Mouse (Mus musculus) stomach, postnatal 0 days (tissue): Measurements from ENCODE around the gene Mettl7a1. TPM values are rescaled to one million over a fixed set of nuclear protein-coding genes. Genes with fewer than 3 reads are reported as not detected.

ENCODE experiments used
- ATAC-seq: fragments of 200-750 bp; cut with Nextera tagmentation; 2 replicates; pipeline ENCODE4 v1.8.0; 2017; ENCODE audit not compliant: low FRiP score, low TSS enrichment
- DNase-seq: peaks from one replicate; pipeline ENCODE4 v3.0.0-alpha.2; 2016; ENCODE audit warnings: low spot score
- H3K27ac ChIP-seq: fragments of 300-500 bp; sonication (generic); replicated peaks from 2 replicates; pipeline ENCODE4 v1.5.1; 2014; ENCODE audit warnings: mild to moderate bottlenecking, control low read depth
- H3K27me3 ChIP-seq: fragments of 300-500 bp; sonication (generic); 2 replicates; pipeline ENCODE4 v1.6.1; 2014; ENCODE audit warnings: low read length; ENCODE audit not compliant: control insufficient read depth, insufficient read depth
- H3K36me3 ChIP-seq: fragments of 300-500 bp; sonication (generic); 2 replicates; pipeline ENCODE4 v1.6.1; 2014; ENCODE audit warnings: low read length, mixed read lengths; ENCODE audit not compliant: control insufficient read depth, insufficient read depth
- H3K4me1 ChIP-seq: fragments of 300-500 bp; sonication (generic); replicated peaks from 2 replicates; pipeline ENCODE4 v1.6.1; 2014; ENCODE audit warnings: antibody characterized with exemption; ENCODE audit not compliant: control insufficient read depth, insufficient read depth
- H3K4me2 ChIP-seq: fragments of 300-500 bp; sonication (generic); replicated peaks from 2 replicates; pipeline ENCODE4 v1.6.1; 2014; ENCODE audit warnings: low read depth, mild to moderate bottlenecking, control low read depth, moderate library complexity
- H3K4me3 ChIP-seq: fragments of 300-500 bp; sonication (generic); 2 replicates; pipeline ENCODE4 v1.5.1; 2014; ENCODE audit warnings: low read depth, low read length, control low read depth
- H3K9ac ChIP-seq: fragments of 300-500 bp; sonication (generic); 2 replicates; pipeline ENCODE4 v1.6.1; 2014; ENCODE audit warnings: mild to moderate bottlenecking, low read length, control low read depth, mixed read lengths
- H3K9me3 ChIP-seq: fragments of 300-500 bp; sonication (generic); 2 replicates; pipeline ENCODE4 v1.6.1; 2016; ENCODE audit warnings: low read length; ENCODE audit not compliant: control insufficient read depth
- CTCF ChIP-seq: IDR thresholded peaks from 2 replicates; pipeline ENCODE4 v1.5.1; 2016; ENCODE audit warnings: antibody characterized with exemption, low read depth, mild to moderate bottlenecking, moderate library complexity
- EP300 ChIP-seq: optimal IDR thresholded peaks from 2 replicates; pipeline ENCODE3; 2016; ENCODE audit warnings: antibody characterized with exemption
- WGBS: fragments of 180-500 bp; shearing (Covaris S2); extraction: QIAGEN DNeasy Blood & Tissue Kit; methylation state at CpG from one replicate; pipeline ENCODE4 v1.1.7; 2014; 5-methylcytosine and 5-hydroxymethylcytosine counted together
- polyA plus RNA-seq: library from polyadenylated mRNA; unstranded; fragments of >200 nt; fragmentation: Nextera tagmentation; extraction: Ambion mirVana; gene quantifications from 2 replicates; pipeline ENCODE4 v1.2.1, GENCODE M21; 2015

The Mettl7a1 gene
- polyA plus RNA-seq, 1 experiment from 2014 or later: 9.1 TPM

GRCm38 (mm10) chr15:100274790-100275559 lies 29.0 kb upstream of the Mettl7a1 start:
- no peaks in the 10 kb centered on the region for H3K9me3 ChIP-seq
- no peaks in the 10 kb centered on the region for H3K27me3 ChIP-seq
- H3K4me1 ChIP-seq: no peaks in the 10 kb centered on the region
- H3K9ac ChIP-seq: no peak overlapping the region
- whole genome bisulfite sequencing: 89% methylated on average over 7 of the region's 7 CpGs
- no peak overlapping the region for H3K27ac ChIP-seq
- H3K4me2 ChIP-seq: no peak overlapping the region
- ATAC-seq (no peak), DNase-seq (no peak)
- no peaks in the 10 kb centered on the region for H3K36me3 ChIP-seq
- TF ChIP-seq EP300 (no peak), CTCF (no peak)
- no peak overlapping the region for H3K4me3 ChIP-seq

- Histone ChIP-seq H3K4me1 (no peaks in the 10 kb centered on the region), H3K9me3 (no peaks in the 10 kb centered on the region), H3K27me3 (no peaks in the 10 kb centered on the region), H3K36me3 (no peaks in the 10 kb centered on the region), H3K4me2 (no peak overlapping the region), H3K4me3 (no peak overlapping the region), H3K27ac (no peak overlapping the region), H3K9ac (no peak overlapping the region)
- WGBS: 92% methylated on average over 4 of the region's 4 CpGs
- ATAC-seq: no peak
- DNase-seq: no peak
- TF ChIP-seq CTCF (no peak), EP300 (no peak)
Measured at GRCm38 (mm10) chr15:100276403-100276802, 27.5 kb upstream of the Mettl7a1 start.

GRCm38 (mm10) chr15:100277586-100277985 lies 26.4 kb upstream of the Mettl7a1 start:
- WGBS: 92% methylated on average over 3 of the region's 3 CpGs
- H3K4me2 ChIP-seq: no peak overlapping the region

GRCm38 (mm10) chr15:100280626-100281025 lies 23.3 kb upstream of the Mettl7a1 start, which contains the start of gene Tmprss12:
Gene Tmprss12, plus strand, starts transcription at chr15:100280837.
- no peaks in the 10 kb centered on the region for H3K36me3 ChIP-seq
- no peaks in the 10 kb centered on the region for H3K4me1 ChIP-seq
- H3K9me3 ChIP-seq: no peaks in the 10 kb centered on the region
- TF ChIP-seq CTCF: no peak
- no peak for TF ChIP-seq EP300
- H3K27me3 ChIP-seq: no peaks in the 10 kb centered on the region
- 98% methylated on average over 20 of the region's 20 CpGs for WGBS
- ATAC-seq (no peak), DNase-seq (no peak)
- H3K4me2 ChIP-seq: no peak within 1 kb of the TSS
- no peak within 1 kb of the TSS for H3K9ac ChIP-seq
- no peak within 1 kb of the TSS for H3K4me3 ChIP-seq
- no peak within 1 kb of the TSS for H3K27ac ChIP-seq

More at GRCm38 (mm10) chr15:100277586-100277985, 26.4 kb upstream of the Mettl7a1 start:
- no peak overlapping the region for H3K9ac ChIP-seq
- H3K27ac ChIP-seq: no peak overlapping the region
- H3K4me1 ChIP-seq: no peaks in the 10 kb centered on the region
- TF ChIP-seq EP300 (no peak), CTCF (no peak)
- no peak overlapping the region for H3K4me3 ChIP-seq
- no peak for ATAC-seq
- H3K27me3 ChIP-seq: no peaks in the 10 kb centered on the region
- DNase-seq: no peak
- no peaks in the 10 kb centered on the region for H3K36me3 ChIP-seq
- H3K9me3 ChIP-seq: no peaks in the 10 kb centered on the region

GRCm38 (mm10) chr15:100288980-100289379 lies 15.0 kb upstream of the Mettl7a1 start:
- Histone ChIP-seq H3K4me2 (no peak overlapping the region), H3K9me3 (no peaks in the 10 kb centered on the region), H3K4me1 (no peaks in the 10 kb centered on the region), H3K36me3 (no peaks in the 10 kb centered on the region), H3K27ac (no peak overlapping the region), H3K27me3 (no peaks in the 10 kb centered on the region), H3K9ac (no peak overlapping the region), H3K4me3 (no peak overlapping the region)
- TF ChIP-seq EP300 (no peak), CTCF (no peak)
- WGBS: 91% methylated on average over 6 of the region's 6 CpGs
- no peak for DNase-seq
- ATAC-seq: no peak

GRCm38 (mm10) chr15:100290858-100291257 lies 13.1 kb upstream of the Mettl7a1 start:
- 74% methylated on average over 5 of the region's 5 CpGs for WGBS
- Histone ChIP-seq H3K27ac (no peak overlapping the region), H3K4me2 (no peak overlapping the region), H3K4me3 (no peak overlapping the region), H3K9ac (no peak overlapping the region), H3K9me3 (no peaks in the 10 kb centered on the region), H3K36me3 (no peaks in the 10 kb centered on the region), H3K4me1 (no peaks in the 10 kb centered on the region), H3K27me3 (no peaks in the 10 kb centered on the region)
- no peak for ATAC-seq
- DNase-seq: no peak
- TF ChIP-seq CTCF (no peak), EP300 (no peak)
